Mouse (Mus musculus): ENCODE measurements around the gene Ankrd31. TPM values are rescaled to one million over a fixed set of nuclear protein-coding genes. Genes with fewer than 3 reads are reported as not detected.
A peak's percentile ranks its signal among the peaks of the same experiment; 100 is the strongest.

Gene Ankrd31
- total and polyA plus RNA-seq, 3 experiments, result not detected

GRCm38 (mm10) chr13:96742871-96743270, 5.2 kb upstream of the Ankrd31 start:
- TF ChIP-seq MAZ (IDR thresholded peaks at IDR 0.05; ENCODE audit: low read depth, low read length) (no peak), NRF1 (IDR thresholded peaks at IDR 0.05; ENCODE audit: insufficient read depth, low read depth, low read length, poor library complexity, severe bottlenecking) (no peak), ZNF384 (IDR thresholded peaks at IDR 0.05; ENCODE audit: low read depth, low read length) (peak; percentile 15; the same call in 1 of the 2 replicates)
- Histone ChIP-seq H3K4me3 (ENCODE audit: control insufficient read depth in 1 of 2, insufficient read depth in 1 of 2, low read depth in 2 of 2, low read length in 2 of 2) (no peak overlapping the region), H3K27me3 (ENCODE audit: control insufficient read depth in 1 of 2, insufficient read depth in 2 of 2, low read length in 2 of 2) (no peaks in the 10 kb centered on the region), H3K9ac (ENCODE audit: control insufficient read depth, low read depth, low read length, poor library complexity, severe bottlenecking) (no peak overlapping the region), H3K36me3 (ENCODE audit: control insufficient read depth in 1 of 2, insufficient read depth in 2 of 2, low read length in 2 of 2) (no peaks in the 10 kb centered on the region), H3K79me2 (ENCODE audit: control insufficient read depth, insufficient read depth, low read length, poor library complexity) (no peaks in the 10 kb centered on the region), H3K4me1 (ENCODE audit: control insufficient read depth in 1 of 2, insufficient read depth in 2 of 2, low read length in 2 of 2) (no peaks in the 10 kb centered on the region), H3K9me3 (replicated peaks; ENCODE audit: insufficient read depth, low read length) (no peaks in the 10 kb centered on the region), H3K27ac (ENCODE audit: control insufficient read depth, low read depth, low read length) (no peak overlapping the region)
- DNase-seq (ENCODE audit: low read depth, low spot score), result no peak

- Histone ChIP-seq H3K27ac (ENCODE audit: control insufficient read depth, low read depth, low read length) (no peak overlapping the region), H3K4me3 (ENCODE audit: control insufficient read depth in 1 of 2, insufficient read depth in 1 of 2, low read depth in 2 of 2, low read length in 2 of 2) (no peak overlapping the region), H3K9ac (ENCODE audit: control insufficient read depth, low read depth, low read length, poor library complexity, severe bottlenecking) (no peak overlapping the region), H3K79me2 (ENCODE audit: control insufficient read depth, insufficient read depth, low read length, poor library complexity) (no peaks in the 10 kb centered on the region), H3K36me3 (ENCODE audit: control insufficient read depth in 1 of 2, insufficient read depth in 2 of 2, low read length in 2 of 2) (no peaks in the 10 kb centered on the region), H3K4me1 (ENCODE audit: control insufficient read depth in 1 of 2, insufficient read depth in 2 of 2, low read length in 2 of 2) (no peaks in the 10 kb centered on the region), H3K9me3 (replicated peaks; ENCODE audit: insufficient read depth, low read length) (no peaks in the 10 kb centered on the region), H3K27me3 (ENCODE audit: control insufficient read depth in 1 of 2, insufficient read depth in 2 of 2, low read length in 2 of 2) (no peaks in the 10 kb centered on the region)
- TF ChIP-seq RAD21 (IDR thresholded peaks at IDR 0.05; ENCODE audit: low read depth, low read length) (no peak), BHLHE40 (IDR thresholded peaks at IDR 0.05; ENCODE audit: borderline replicate concordance, low read depth, low read length) (no peak), USF2 (IDR thresholded peaks at IDR 0.05; ENCODE audit: borderline replicate concordance in 1 of 2, insufficient read depth in 1 of 2, low read depth in 1 of 2, low read length in 2 of 2) (no peak), MAFK (IDR thresholded peaks at IDR 0.05; ENCODE audit: borderline replicate concordance, low read depth, low read length) (no peak), GABPA (IDR thresholded peaks at IDR 0.05; ENCODE audit: low read depth, low read length) (no peak), ZMIZ1 (IDR thresholded peaks at IDR 0.05; ENCODE audit: low read depth, low read length) (no peak), ZC3H11A (IDR thresholded peaks at IDR 0.05; ENCODE audit: low read depth, low read length) (no peak), CHD1 (IDR thresholded peaks at IDR 0.05; ENCODE audit: low read depth, low read length) (no peak), ETS1 (IDR thresholded peaks at IDR 0.05; ENCODE audit: low read depth, low read length) (no peak), TCF12 (IDR thresholded peaks at IDR 0.05; ENCODE audit: low read depth, low read length) (no peak), SMC3 (IDR thresholded peaks at IDR 0.05; ENCODE audit: low read depth, low read length) (no peak), MAZ (IDR thresholded peaks at IDR 0.05; ENCODE audit: low read depth, low read length) (no peak)
- DNase-seq (ENCODE audit: low read depth, low spot score), result no peak
These were observed 2.0 kb upstream of the Ankrd31 start for GRCm38 (mm10) chr13:96746055-96746454.

GRCm38 (mm10) chr13:96749859-96750258, 1.8 kb downstream of the Ankrd31 start:
- no peak for DNase-seq (ENCODE audit: low read depth, low spot score)
- H3K4me1 ChIP-seq (ENCODE audit: control insufficient read depth in 1 of 2, insufficient read depth in 2 of 2, low read length in 2 of 2), result no peaks in the 10 kb centered on the region
- no peaks in the 10 kb centered on the region for H3K36me3 ChIP-seq (ENCODE audit: control insufficient read depth in 1 of 2, insufficient read depth in 2 of 2, low read length in 2 of 2)
- no peak overlapping the region for H3K9ac ChIP-seq (ENCODE audit: control insufficient read depth, low read depth, low read length, poor library complexity, severe bottlenecking)
- TF ChIP-seq MEF2A (IDR thresholded peaks at IDR 0.05; ENCODE audit: extremely low read depth, insufficient replicate concordance, low read depth, low read length, poor library complexity, severe bottlenecking), result no peak
- no peak for TF ChIP-seq MYC (IDR thresholded peaks at IDR 0.05; ENCODE audit: low read depth, low read length)
- no peak for TF ChIP-seq ZKSCAN1 (IDR thresholded peaks at IDR 0.05; ENCODE audit: low read depth, low read length)
- no peak for TF ChIP-seq MYB (IDR thresholded peaks at IDR 0.05; ENCODE audit: low read depth, low read length)
- TF ChIP-seq ETS1 (IDR thresholded peaks at IDR 0.05; ENCODE audit: low read depth, low read length), result no peak
- TF ChIP-seq HCFC1 (IDR thresholded peaks at IDR 0.05; ENCODE audit: low read depth, low read length), result no peak
- TF ChIP-seq ZC3H11A (IDR thresholded peaks at IDR 0.05; ENCODE audit: low read depth, low read length), result no peak
- TF ChIP-seq GABPA (IDR thresholded peaks at IDR 0.05; ENCODE audit: low read depth, low read length), result no peak
- no peak for TF ChIP-seq NELFE (IDR thresholded peaks at IDR 0.05; ENCODE audit: low read depth, low read length)
- no peak for TF ChIP-seq MAZ (IDR thresholded peaks at IDR 0.05; ENCODE audit: low read depth, low read length)
- TF ChIP-seq JUND (IDR thresholded peaks at IDR 0.05; ENCODE audit: low read depth, low read length), result no peak
- H3K4me3 ChIP-seq (ENCODE audit: control insufficient read depth in 1 of 2, insufficient read depth in 1 of 2, low read depth in 2 of 2, low read length in 2 of 2), result no peak overlapping the region
- H3K79me2 ChIP-seq (ENCODE audit: control insufficient read depth, insufficient read depth, low read length, poor library complexity), result no peaks in the 10 kb centered on the region
- H3K27ac ChIP-seq (ENCODE audit: control insufficient read depth, low read depth, low read length), result no peak overlapping the region
- no peaks in the 10 kb centered on the region; a peak in 1 of 4 replicates for H3K27me3 ChIP-seq (ENCODE audit: control insufficient read depth in 1 of 2, insufficient read depth in 2 of 2, low read length in 2 of 2)
- H3K9me3 ChIP-seq (replicated peaks; ENCODE audit: insufficient read depth, low read length), result no peaks in the 10 kb centered on the region

Data from MEL (cell line).